Mouse (Mus musculus): ENCODE data around the gene Mrps11.

GRCm38 (mm10) chr7:78737196-78737595, 45.7 kb upstream of the Mrps11 start:
- no peak for TF ChIP-seq POLR2A (IDR thresholded peaks at IDR 0.05; ENCODE audit: low read depth, low read length)
- TF ChIP-seq CTCF (IDR thresholded peaks at IDR 0.05; ENCODE audit: borderline replicate concordance, insufficient read depth, low read length): no peak

Data from embryonic fibroblast, embryonic 13.5 days (primary cell).